Mouse (Mus musculus): Measurements from ENCODE around the gene BC024063.
"Not testable (repeated sequence)": the region's sequence is repeated elsewhere in the genome, so short reads cannot be mapped to it uniquely, and the experiment has no call there.

- TF ChIP-seq CTCF (IDR thresholded peaks at IDR 0.05); POLR2A (IDR thresholded peaks at IDR 0.05; ENCODE audit: insufficient read depth, low read depth, low read length); EP300 (IDR thresholded peaks at IDR 0.05; ENCODE audit: insufficient read depth, low read depth, low read length): not testable (repeated sequence)
These were observed at the start of gene BC024063 for GRCm38 (mm10) chr10:82082728-82083621.
